Mouse (Mus musculus): Measurements from ENCODE around the gene 4933428G20Rik. TPM values are rescaled to one million over a fixed set of nuclear protein-coding genes. Genes with fewer than 3 reads are reported as not detected.

4933428G20Rik gene
- polyA plus RNA-seq, 2 experiments from 2014 or later, result not detected

GRCm38 (mm10) chr11:97502846-97503245 is 2.7 kb upstream of the 4933428G20Rik start:
- ATAC-seq, result no peak

GRCm38 (mm10) chr11:97502383-97502782 is 2.2 kb upstream of the 4933428G20Rik start:
- no peak for ATAC-seq

- ATAC-seq, result no peak
Observed at GRCm38 (mm10) chr11:97500720-97501448, 744 bp upstream of the 4933428G20Rik start.

GRCm38 (mm10) chr11:97497543-97497942 is 2.6 kb downstream of the 4933428G20Rik start:
- ATAC-seq, result no peak

- ATAC-seq, result no peak
Observed at GRCm38 (mm10) chr11:97492836-97493235, 7.3 kb downstream of the 4933428G20Rik start.

DNA sequence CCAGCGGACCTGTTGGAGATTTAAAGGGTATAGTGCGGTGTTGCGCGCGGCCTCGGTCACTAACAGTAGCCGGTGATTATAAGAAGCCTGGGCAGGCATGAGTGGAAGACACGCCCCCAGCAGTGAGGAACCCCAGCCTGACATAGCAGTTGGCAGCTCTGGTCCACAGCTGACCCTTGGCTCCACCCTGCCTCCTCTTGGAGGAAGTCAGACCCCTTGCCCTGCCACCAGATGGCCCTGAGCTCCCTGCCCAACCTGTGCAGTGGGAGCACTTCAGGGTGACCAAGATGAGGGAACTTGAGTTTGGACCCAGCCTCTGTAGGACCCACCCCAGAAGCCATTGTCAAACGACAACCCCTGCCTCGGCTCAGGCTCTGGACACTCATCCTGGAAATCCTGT is 8.5 kb downstream of the 4933428G20Rik start:
- ATAC-seq, result no peak

DNA sequence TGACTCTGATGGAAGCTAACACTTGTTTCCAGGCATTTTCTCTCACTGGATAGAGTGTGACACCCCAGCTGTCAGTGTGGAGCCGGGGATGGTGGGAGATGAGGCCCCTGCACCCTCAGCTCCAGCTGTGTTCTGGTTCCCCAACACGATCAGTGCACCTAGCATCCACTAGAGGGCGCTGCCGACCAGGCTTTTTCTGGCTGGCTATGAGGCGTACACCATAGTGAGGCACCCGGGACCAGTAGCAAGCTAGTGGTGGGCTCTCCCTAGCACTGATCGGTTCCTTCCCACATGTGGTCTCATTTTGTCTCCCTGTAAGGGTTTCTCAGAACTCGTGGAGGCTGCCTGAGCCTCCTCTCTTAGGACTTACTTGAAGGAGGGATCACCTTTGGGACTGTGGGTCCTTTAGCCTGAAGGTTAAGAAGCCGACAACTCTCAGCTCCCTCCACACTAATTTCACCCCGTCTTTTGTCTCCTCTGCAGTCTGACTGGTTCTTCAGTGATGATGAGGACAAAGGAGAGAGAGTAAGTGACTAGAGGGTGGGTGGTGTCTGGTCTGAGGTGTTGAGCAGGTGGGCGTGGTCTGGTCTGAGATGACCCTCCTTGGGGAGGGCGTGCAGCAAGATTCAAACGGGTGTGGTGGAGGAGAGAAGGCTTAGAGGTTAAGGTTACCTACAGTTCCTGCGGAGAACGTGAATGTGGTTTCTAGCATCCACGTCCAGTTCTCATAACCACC is 10.4 kb downstream of the 4933428G20Rik start:
- ATAC-seq, result no peak

DNA sequence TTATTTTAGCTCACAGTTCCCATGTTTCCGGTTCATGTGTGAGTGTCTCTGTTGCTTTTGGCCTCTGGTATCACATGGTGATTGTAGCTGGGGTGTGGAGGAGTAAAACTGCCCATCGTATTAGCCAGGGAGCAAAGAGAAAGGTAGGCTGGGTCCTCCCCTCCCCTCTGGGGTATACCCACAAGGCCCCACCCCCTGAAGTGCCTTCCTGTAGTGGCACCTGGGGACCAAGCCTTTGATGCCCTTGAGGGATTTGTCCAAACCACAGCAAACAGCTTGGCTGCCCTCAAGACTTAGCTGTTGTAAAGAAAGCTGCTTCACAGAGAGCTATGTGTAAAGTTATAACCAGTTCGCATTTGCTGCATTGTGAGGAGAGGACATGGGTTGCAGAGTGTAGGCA is 12.5 kb downstream of the 4933428G20Rik start:
- no peak for ATAC-seq

- ATAC-seq, result no peak
Observed at GRCm38 (mm10) chr11:97485661-97486060, 14.5 kb downstream of the 4933428G20Rik start.

DNA sequence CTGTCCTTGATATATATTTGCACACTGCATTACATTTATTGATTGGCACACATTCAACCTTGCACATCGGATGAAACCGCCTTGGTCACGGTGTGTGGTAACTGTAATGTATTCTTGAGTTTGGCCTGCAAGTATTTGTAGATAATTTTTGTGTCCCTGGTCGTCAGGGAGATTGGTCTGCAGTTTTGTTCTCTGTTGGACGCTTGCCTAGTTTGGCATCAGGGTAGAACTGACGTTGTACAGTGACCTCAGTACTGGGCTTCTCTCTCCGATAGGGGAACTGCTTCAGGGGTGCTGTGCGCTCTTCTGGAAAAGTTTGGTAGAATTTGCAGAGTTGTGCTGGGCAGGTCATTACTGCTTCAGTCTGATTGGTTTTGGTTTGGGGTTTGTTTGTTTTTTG is 20.3 kb downstream of the 4933428G20Rik start:
- ATAC-seq, result no peak

- no peak for ATAC-seq
Observed at GRCm38 (mm10) chr11:97479085-97479484, 21.1 kb downstream of the 4933428G20Rik start.

- no peak for ATAC-seq
Observed at GRCm38 (mm10) chr11:97478345-97478744, 21.8 kb downstream of the 4933428G20Rik start.

GRCm38 (mm10) chr11:97477431-97477830 is 22.7 kb downstream of the 4933428G20Rik start:
- no peak for ATAC-seq

- no peak for ATAC-seq
Observed at GRCm38 (mm10) chr11:97476334-97477095, 23.6 kb downstream of the 4933428G20Rik start.

DNA sequence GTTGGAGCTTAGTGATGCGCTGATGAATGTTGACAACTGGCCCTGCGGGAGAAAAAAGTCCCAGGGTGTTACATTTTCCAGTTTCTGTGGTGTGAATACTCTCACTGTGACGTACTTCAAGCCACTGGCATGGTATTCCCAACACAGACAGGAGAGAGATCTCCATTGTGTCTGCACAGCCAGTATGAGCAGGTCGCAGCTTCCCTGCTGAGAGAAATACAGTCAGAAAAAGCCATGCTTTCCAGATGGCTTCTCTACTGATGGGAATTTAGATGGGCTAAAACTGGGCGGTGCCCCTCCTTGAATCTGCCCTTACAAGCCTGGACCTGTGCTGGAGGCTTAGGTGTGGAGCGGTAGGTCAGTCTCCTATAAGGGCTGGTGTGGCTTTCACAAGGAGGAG is 28.9 kb downstream of the 4933428G20Rik start:
- no peak for ATAC-seq

DNA sequence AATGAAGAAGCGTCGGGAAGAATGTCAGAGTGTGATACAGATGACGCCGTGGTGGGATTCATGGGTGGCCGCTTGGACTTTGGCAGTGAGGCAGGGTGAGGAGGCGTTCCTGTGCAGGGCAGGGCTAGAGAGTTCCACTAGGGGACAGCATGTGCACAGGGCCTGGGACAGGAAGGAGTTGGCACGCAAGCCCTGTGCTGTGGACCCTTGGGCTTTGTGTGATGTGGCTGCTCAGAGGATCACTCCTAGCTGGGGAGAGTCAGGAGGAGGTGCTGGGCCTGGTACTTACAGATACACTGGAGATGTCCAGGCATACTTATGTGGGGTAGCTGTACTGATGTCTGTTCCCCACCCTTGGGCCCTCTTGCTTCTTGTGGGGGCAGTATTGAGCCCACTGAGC is 30.3 kb downstream of the 4933428G20Rik start:
- ATAC-seq, result no peak

GRCm38 (mm10) chr11:97468639-97469287 is 31.4 kb downstream of the 4933428G20Rik start:
- ATAC-seq, result no peak

- no peak for ATAC-seq
Observed at GRCm38 (mm10) chr11:97466444-97467160, 33.5 kb downstream of the 4933428G20Rik start.

GRCm38 (mm10) chr11:97465957-97466356 is 34.2 kb downstream of the 4933428G20Rik start:
- no peak for ATAC-seq

DNA sequence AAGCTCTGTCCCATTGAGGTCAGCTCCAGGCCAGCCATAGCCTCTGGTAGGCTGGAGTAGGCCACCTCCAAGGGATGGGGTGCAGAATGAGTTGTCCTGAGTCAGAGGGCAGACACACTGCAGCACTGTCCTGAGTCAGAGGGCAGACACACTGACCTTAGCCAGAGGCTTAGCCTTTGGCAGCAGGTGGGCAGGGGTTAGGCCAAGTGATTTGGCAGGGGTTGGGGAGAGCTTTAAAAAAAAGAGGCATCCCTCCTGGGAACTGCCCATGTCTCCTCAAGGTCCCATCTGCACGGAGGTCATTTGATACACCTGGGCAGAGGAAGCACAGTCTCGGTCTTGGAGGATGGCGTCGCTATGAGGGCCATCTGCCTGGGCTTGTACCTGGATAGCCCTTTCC is 36.1 kb downstream of the 4933428G20Rik start:
- no peak for ATAC-seq

- no peak for ATAC-seq
Observed at GRCm38 (mm10) chr11:97463166-97463565, 37.0 kb downstream of the 4933428G20Rik start.

DNA sequence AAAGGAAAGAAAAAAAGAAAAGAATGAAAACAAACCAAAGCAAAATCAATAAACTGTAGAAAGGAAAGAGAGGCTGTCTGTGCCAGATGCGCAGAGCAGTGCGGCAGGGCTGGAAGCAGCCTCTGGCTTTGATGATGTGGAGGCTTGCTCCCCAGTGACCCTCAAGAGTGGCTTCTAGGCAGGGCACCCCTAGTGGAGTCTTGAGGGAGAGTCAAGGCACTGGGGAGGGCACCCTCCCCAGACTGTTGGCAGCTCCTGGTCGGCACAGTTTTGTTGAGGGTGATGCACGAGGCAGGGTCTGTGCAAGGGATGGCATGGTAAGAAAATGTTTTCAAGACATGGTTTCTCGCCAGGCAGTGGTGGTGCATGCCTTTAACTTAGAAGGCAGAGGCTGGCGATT is 37.6 kb downstream of the 4933428G20Rik start:
- no peak for ATAC-seq
